Mouse (Mus musculus) frontal cortex, adult (tissue): ENCODE measurements around the gene Bpi.

Experiments used
- ATAC-seq: cut with Nextera tagmentation; 2 replicates; pipeline ENCODE4 v1.9.2; 2017; ENCODE audit warnings: mild to moderate bottlenecking, moderate library complexity, mixed read lengths; ENCODE audit not compliant: low TSS enrichment

Gene Bpi

GRCm38 (mm10) chr2:158258005-158258418 is at the start of gene Bpi:
Gene Bpi, plus strand, starts transcription at chr2:158258094.
- no peak for ATAC-seq

DNA sequence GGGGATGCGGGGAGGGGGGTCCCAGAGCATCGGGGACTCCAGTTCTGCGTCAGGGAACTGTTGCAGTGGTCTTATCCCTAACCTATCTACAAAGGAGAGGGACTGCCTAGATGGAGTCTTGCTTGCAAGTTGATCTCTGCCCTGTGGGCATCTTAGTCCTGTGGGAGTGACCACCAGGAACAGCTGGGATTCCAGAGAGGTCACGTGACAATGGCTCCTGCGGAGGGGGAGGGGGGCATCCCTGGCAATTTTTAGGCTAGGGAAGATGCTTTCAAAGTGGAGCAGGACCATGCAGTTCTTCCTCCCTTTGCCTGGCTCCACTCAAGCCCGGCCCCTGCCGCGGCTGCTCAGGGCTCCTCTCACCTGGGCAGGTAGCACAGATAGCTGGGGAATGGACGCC is 48.1 kb upstream of the Bpi start:
- no peak for ATAC-seq

DNA sequence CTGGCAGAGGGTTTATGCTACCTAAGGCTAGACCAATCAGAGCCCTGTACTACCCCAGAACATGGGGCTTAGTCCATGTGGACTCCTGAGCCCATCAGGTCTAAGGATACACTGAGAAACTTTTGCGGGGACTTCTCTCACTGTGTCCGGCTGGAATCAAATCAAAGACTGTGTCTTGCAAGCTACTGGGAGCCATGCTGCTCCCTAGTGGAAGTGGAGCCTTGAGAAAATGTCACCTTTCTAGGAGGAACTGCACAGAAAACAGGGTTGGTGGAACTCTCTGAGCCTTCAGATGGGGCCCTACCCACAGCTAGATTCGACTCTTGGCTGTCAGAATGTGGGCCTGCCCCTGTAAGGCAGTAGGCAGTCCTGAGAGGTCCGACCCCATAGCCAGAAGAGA is 47.4 kb upstream of the Bpi start:
- no peak for ATAC-seq

DNA sequence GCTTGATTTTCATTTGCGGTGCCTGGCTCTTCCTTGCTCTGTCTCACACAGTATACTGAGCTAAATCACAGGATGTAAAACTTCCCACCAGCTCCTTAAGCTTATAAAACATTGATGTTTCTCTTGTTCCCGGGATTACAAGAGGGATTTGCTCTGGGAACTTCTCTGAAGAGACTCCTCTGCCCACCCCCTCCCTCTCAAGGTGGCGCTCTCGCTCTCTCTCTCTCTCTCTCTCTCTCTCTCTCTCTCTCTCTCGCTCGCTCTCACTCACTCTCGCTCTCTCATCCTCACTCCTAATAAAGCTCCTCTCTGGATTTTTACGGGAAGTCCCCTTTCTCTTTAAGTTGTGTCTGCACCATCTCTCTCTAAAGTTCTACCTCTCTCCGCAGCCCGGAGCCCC is 46.9 kb upstream of the Bpi start:
- ATAC-seq = no peak

DNA sequence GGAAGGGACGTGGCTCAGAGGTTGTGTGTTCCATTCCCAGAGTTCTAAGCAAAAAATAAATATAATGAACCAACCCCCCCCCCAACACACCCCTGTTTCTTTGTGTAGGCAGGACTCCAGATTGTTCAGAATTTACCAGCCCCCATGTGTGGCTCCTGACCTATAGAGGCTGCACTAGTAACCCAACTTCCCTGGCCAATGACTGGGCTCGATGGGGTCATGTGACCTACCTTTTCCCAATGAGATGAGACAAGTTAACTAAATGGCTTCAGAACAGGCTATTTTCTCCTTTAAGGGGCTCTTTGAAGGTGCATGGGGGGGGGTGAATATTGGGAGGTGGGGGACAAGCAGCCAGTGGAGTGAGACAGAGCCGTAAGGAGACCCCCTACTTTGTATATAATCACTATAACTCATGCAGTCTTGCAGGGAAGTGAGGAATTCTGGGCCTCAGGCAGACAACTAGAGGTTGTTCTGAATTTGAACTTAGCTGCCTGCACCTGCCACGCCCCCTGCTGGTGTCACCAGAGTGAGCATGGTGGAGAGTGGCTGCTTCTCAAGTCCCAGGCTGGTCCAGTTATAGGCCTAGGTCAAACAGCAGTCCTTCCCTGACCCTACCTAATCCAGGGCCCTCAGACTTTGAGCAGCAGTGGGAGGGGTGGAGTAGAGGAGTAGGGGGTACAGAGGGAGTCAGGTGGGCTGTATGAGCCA is 46.0 kb upstream of the Bpi start:
- no peak for ATAC-seq

- ATAC-seq = no peak; the same call in 1 of the 2 replicates
Observed at GRCm38 (mm10) chr2:158215283-158216117, 42.4 kb upstream of the Bpi start.

DNA sequence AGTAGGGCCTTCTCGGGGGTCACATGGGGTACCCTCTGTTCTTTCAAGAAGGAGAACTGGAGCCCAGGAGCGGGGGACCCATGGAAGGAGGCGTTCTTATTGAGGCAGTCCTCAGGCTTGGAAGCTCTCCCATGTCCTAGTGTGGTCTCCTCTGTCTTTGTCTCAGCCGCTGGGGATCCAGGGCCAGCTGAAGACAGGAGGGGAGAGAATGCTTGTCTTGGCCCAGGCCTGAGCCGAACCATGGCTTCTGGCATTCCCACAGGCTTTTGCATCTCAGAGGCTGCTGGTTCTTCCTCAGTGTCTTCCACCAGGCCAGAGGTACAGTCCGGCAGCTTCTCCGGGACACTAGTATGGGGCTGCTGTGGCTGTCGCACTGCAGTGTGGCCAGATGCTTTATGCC is 41.4 kb upstream of the Bpi start:
- ATAC-seq = no peak

GRCm38 (mm10) chr2:158219562-158219961 is 38.3 kb upstream of the Bpi start:
- ATAC-seq = no peak

- ATAC-seq = no peak
Observed at GRCm38 (mm10) chr2:158221446-158222084, 36.3 kb upstream of the Bpi start.

GRCm38 (mm10) chr2:158222664-158223063 is 35.2 kb upstream of the Bpi start:
- ATAC-seq = no peak

GRCm38 (mm10) chr2:158223497-158223896 is 34.4 kb upstream of the Bpi start:
- ATAC-seq = no peak

- no peak for ATAC-seq
Observed at GRCm38 (mm10) chr2:158225301-158225700, 32.6 kb upstream of the Bpi start.

DNA sequence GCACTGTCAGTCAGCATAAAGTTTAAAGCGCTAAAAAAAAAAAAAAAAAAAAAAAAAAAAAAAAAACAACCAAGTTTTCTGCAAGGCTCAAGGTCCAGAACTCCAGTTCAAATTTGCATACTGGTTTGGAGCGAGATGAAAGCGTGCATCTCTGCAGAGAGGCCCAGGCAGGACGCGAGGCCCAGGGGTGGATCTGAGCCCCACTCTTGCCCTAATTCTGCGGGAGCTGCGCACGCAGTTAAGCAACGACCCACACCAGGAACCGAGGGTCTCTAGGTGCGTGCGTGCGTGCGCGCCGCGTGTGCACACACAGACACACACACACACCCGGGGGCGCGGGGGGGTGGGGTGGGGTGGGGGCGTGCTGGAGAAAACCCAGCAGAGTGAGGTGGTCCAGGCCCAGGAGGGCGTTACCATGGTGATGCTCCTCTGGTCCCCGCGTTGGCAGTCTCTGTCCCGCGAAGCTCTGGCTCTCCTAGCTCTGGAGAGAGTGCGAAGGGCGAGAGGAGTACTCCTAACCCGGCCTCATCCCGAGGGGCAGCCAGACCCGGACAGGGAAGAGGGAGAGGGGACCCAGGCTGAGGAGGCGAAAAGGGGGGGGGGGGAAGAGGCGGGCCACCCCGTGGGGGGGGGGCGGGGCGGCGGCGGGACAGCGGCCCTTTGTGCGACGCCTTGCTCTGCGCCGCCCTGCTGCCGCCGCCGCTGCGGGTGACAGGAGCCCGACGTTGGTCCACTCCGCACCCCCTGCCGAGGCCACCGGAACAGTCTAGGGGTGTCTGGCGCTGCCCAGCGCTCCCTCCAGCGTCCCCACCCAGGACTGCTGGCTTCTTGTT is 29.0 kb upstream of the Bpi start, which contains the start of gene D630003M21Rik:
Gene D630003M21Rik (minus strand): TSS at position 553 of the 833 bp plus-strand sequence.
- ATAC-seq = 0 out of 2 replicates have a peak, but pooled peaks have one; percentile 51

DNA sequence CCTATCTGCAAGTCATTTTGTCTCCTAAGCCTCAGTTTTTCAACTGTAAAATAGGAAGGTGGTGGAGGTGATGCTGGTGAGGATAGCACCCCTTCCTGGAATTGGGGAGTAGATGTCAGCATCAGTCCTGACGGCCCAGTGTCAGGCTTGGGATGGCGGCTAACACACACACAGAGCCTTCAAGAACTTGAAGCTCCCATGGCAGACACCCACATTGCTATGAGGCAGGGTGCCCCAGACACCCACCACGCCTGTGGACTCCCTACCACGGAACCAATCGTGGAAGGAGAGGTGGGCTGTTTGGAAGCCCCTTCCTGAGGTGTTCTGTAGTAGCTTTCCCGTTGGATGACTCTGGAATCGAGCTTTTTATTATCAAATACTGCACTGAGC is 28.4 kb upstream of the Bpi start:
- ATAC-seq = 0 out of 2 replicates have a peak, but pooled peaks have one; percentile 8

- ATAC-seq = no peak
Observed at GRCm38 (mm10) chr2:158230617-158231016, 27.3 kb upstream of the Bpi start.

- ATAC-seq = no peak
Observed at GRCm38 (mm10) chr2:158231071-158231470, 26.8 kb upstream of the Bpi start.

GRCm38 (mm10) chr2:158232414-158232813 is 25.5 kb upstream of the Bpi start:
- ATAC-seq = no peak

- no peak for ATAC-seq
Observed at GRCm38 (mm10) chr2:158233106-158233505, 24.8 kb upstream of the Bpi start.

DNA sequence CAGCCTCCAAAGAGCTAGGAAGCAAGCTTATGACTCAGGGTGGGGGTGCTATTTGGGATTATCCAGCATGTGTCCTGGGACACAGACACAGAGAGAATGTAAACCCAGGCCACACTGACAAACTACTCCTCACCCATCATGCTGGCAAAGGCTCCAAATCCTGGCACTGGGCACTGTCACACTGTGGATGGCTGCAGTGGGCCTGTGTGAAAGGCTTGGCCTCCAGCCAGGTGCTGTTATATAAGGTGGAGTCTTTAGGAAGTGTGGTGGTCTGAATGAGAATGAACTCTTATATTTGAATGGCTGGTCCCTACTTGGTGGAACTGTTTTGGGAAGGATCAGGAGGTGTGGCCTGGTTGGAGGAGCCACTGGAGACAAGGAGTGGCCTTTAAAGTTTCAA is 21.2 kb upstream of the Bpi start:
- ATAC-seq = no peak

GRCm38 (mm10) chr2:158238101-158238500 is 19.8 kb upstream of the Bpi start:
- ATAC-seq = no peak

DNA sequence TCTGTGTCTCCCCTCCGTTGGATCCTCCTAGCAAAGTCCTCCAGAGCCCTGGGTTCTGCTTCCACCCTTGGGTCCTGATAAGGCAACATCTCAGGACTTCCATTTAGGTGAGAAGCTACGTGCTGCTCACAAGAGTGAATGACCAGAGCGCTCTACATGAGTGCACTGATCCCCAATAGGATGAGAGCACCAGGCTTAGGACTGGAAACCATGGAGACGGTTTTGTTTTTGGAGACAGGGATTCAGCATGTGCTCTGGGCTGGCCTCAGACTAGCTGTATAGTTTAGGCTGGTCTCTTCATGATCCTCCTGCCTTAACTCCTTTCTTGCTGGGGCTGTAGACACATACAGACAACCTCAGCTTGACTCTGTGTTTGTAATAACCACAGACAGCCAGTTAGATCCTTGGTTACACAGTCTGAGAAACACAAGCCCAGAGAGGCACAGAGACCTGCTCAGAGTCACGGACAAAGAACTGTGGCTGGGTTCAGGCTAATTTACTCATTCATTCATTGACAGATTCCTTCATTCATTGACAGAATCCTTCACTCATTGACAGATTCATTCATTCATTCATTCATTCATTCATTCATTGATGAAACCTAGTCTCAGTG is 16.7 kb upstream of the Bpi start:
- no peak for ATAC-seq
